Mouse (Mus musculus): ENCODE data around the gene Cyth4. TPM values are rescaled to one million over a fixed set of nuclear protein-coding genes. Genes with fewer than 3 reads are reported as not detected.

Gene Cyth4
- polyA plus RNA-seq, 1 experiment from 2014 or later = 6.6 TPM

- no peaks in the 10 kb centered on the region for H3K27me3 ChIP-seq (replicated peaks)
- H3K4me2 ChIP-seq (replicated peaks) = no peak overlapping the region
- H3K4me3 ChIP-seq = no peak overlapping the region
- 61% methylated on average over 2 of the region's 2 CpGs for WGBS
- H3K9me3 ChIP-seq = no peaks in the 10 kb centered on the region
- no peak overlapping the region for H3K9ac ChIP-seq
- H3K36me3 ChIP-seq = no peaks in the 10 kb centered on the region
- peak; percentile 45; the same call in 1 of the 2 replicates for ATAC-seq (ENCODE audit: low FRiP score, low read depth)
- H3K4me1 ChIP-seq = peaks cover 41% of the 10 kb centered on the region
- no peak overlapping the region for H3K27ac ChIP-seq
These were observed 35.5 kb downstream of the Cyth4 start for GRCm38 (mm10) chr15:78632387-78632786.

- Histone ChIP-seq H3K4me1 (peaks cover 41% of the 10 kb centered on the region), H3K4me3 (no peak overlapping the region), H3K4me2 (replicated peaks) (no peak overlapping the region), H3K27ac (no peak overlapping the region), H3K27me3 (replicated peaks) (no peaks in the 10 kb centered on the region), H3K9ac (no peak overlapping the region), H3K9me3 (no peaks in the 10 kb centered on the region), H3K36me3 (no peaks in the 10 kb centered on the region)
- no peak for ATAC-seq (ENCODE audit: low FRiP score, low read depth)
- WGBS = 38% methylated on average over 5 of the region's 5 CpGs
These were observed 36.6 kb downstream of the Cyth4 start for GRCm38 (mm10) chr15:78633413-78633812.

- Histone ChIP-seq H3K27ac (no peak overlapping the region; the same call in 1 of the 2 replicates), H3K27me3 (replicated peaks) (no peaks in the 10 kb centered on the region), H3K36me3 (no peaks in the 10 kb centered on the region), H3K4me3 (no peak overlapping the region), H3K4me2 (replicated peaks) (no peak overlapping the region), H3K9ac (no peak overlapping the region), H3K9me3 (no peaks in the 10 kb centered on the region), H3K4me1 (peaks cover 41% of the 10 kb centered on the region)
- WGBS = 24% methylated on average over 10 of the region's 10 CpGs
- ATAC-seq (ENCODE audit: low FRiP score, low read depth) = peak; percentile 65
These were observed 37.4 kb downstream of the Cyth4 start for GRCm38 (mm10) chr15:78634095-78634737.

- no peak for ATAC-seq (ENCODE audit: low FRiP score, low read depth)
- no peaks in the 10 kb centered on the region for H3K36me3 ChIP-seq
- H3K27ac ChIP-seq = no peak overlapping the region
- H3K4me3 ChIP-seq = no peak overlapping the region
- H3K9me3 ChIP-seq = no peaks in the 10 kb centered on the region
- no peaks in the 10 kb centered on the region for H3K27me3 ChIP-seq (replicated peaks)
- no peak overlapping the region for H3K9ac ChIP-seq
- 34% methylated on average over 7 of the region's 7 CpGs for WGBS
- no peak overlapping the region for H3K4me2 ChIP-seq (replicated peaks)
- H3K4me1 ChIP-seq = peaks cover 41% of the 10 kb centered on the region
These were observed 38.4 kb downstream of the Cyth4 start for GRCm38 (mm10) chr15:78635231-78635630.

- no peak overlapping the region for H3K9ac ChIP-seq
- no peak overlapping the region for H3K27ac ChIP-seq
- ATAC-seq (ENCODE audit: low FRiP score, low read depth) = no peak
- no peaks in the 10 kb centered on the region; the same call in 1 of the 2 replicates for H3K27me3 ChIP-seq (replicated peaks)
- H3K4me2 ChIP-seq (replicated peaks) = no peak overlapping the region
- H3K36me3 ChIP-seq = no peaks in the 10 kb centered on the region
- WGBS = 31% methylated on average over 6 of the region's 6 CpGs
- 0 out of 2 replicates have a peak, but pooled peaks cover 9% of the 10 kb centered on the region for H3K4me1 ChIP-seq
- no peaks in the 10 kb centered on the region for H3K9me3 ChIP-seq
- no peak overlapping the region for H3K4me3 ChIP-seq
These were observed 46.8 kb downstream of the Cyth4 start for GRCm38 (mm10) chr15:78643633-78644032.

- no peak overlapping the region for H3K4me3 ChIP-seq
- H3K9ac ChIP-seq = no peak overlapping the region
- H3K27ac ChIP-seq = no peak overlapping the region
- WGBS = 59% methylated on average over 8 of the region's 8 CpGs
- 0 out of 2 replicates have a peak, but pooled peaks cover 9% of the 10 kb centered on the region for H3K4me1 ChIP-seq
- H3K4me2 ChIP-seq (replicated peaks) = no peak overlapping the region
- ATAC-seq (ENCODE audit: low FRiP score, low read depth) = no peak
- H3K9me3 ChIP-seq = no peaks in the 10 kb centered on the region
- no peaks in the 10 kb centered on the region; the same call in 1 of the 2 replicates for H3K27me3 ChIP-seq (replicated peaks)
- no peaks in the 10 kb centered on the region for H3K36me3 ChIP-seq
These were observed 47.8 kb downstream of the Cyth4 start for GRCm38 (mm10) chr15:78644606-78645005.

- Histone ChIP-seq H3K4me3 (no peak overlapping the region), H3K27ac (no peak overlapping the region), H3K4me1 (0 out of 2 replicates have a peak, but pooled peaks cover 5% of the 10 kb centered on the region), H3K36me3 (no peaks in the 10 kb centered on the region), H3K4me2 (replicated peaks) (no peak overlapping the region), H3K9ac (no peak overlapping the region), H3K27me3 (replicated peaks) (no peaks in the 10 kb centered on the region; the same call in 1 of the 2 replicates), H3K9me3 (no peaks in the 10 kb centered on the region)
- 76% methylated on average over 4 of the region's 4 CpGs for WGBS
- ATAC-seq (ENCODE audit: low FRiP score, low read depth) = no peak
These were observed 50.9 kb downstream of the Cyth4 start for GRCm38 (mm10) chr15:78647746-78648145.

- H3K4me1 ChIP-seq = no peaks in the 10 kb centered on the region
- no peak overlapping the region for H3K27ac ChIP-seq
- WGBS = 40% methylated on average over 4 of the region's 4 CpGs
- H3K4me2 ChIP-seq (replicated peaks) = no peak overlapping the region
- H3K9ac ChIP-seq = no peak overlapping the region
- H3K36me3 ChIP-seq = no peaks in the 10 kb centered on the region
- no peaks in the 10 kb centered on the region for H3K9me3 ChIP-seq
- ATAC-seq (ENCODE audit: low FRiP score, low read depth) = no peak
- no peak overlapping the region for H3K4me3 ChIP-seq
- no peaks in the 10 kb centered on the region for H3K27me3 ChIP-seq (replicated peaks)
These were observed 54.3 kb downstream of the Cyth4 start for GRCm38 (mm10) chr15:78651169-78651568.

GRCm38 (mm10) chr15:78664268-78664667 is 67.4 kb downstream of the Cyth4 start:
- ATAC-seq (ENCODE audit: low FRiP score, low read depth) = no peak
- WGBS = 83% methylated on average over 5 of the region's 5 CpGs
- H3K4me1 ChIP-seq = no peaks in the 10 kb centered on the region; the same call in 1 of the 2 replicates
- no peaks in the 10 kb centered on the region for H3K9me3 ChIP-seq
- H3K9ac ChIP-seq = no peak overlapping the region
- H3K4me2 ChIP-seq (replicated peaks) = no peak overlapping the region
- no peaks in the 10 kb centered on the region for H3K27me3 ChIP-seq (replicated peaks)
- H3K36me3 ChIP-seq = no peaks in the 10 kb centered on the region
- H3K4me3 ChIP-seq = no peak overlapping the region
- no peak overlapping the region for H3K27ac ChIP-seq

- no peak overlapping the region for H3K4me3 ChIP-seq
- 75% methylated on average over 10 of the region's 10 CpGs for WGBS
- H3K36me3 ChIP-seq = no peaks in the 10 kb centered on the region
- no peaks in the 10 kb centered on the region for H3K9me3 ChIP-seq
- H3K27me3 ChIP-seq (replicated peaks) = peaks cover 39% of the 10 kb centered on the region
- no peak for ATAC-seq (ENCODE audit: low FRiP score, low read depth)
- H3K9ac ChIP-seq = no peak overlapping the region
- H3K27ac ChIP-seq = no peak overlapping the region
- peaks cover 18% of the 10 kb centered on the region for H3K4me1 ChIP-seq
- no peak overlapping the region for H3K4me2 ChIP-seq (replicated peaks)
These were observed 72.5 kb downstream of the Cyth4 start for GRCm38 (mm10) chr15:78669221-78669871.

- Histone ChIP-seq H3K27me3 (replicated peaks) (peaks cover 42% of the 10 kb centered on the region), H3K4me2 (replicated peaks) (no peak overlapping the region), H3K9ac (no peak overlapping the region), H3K4me3 (no peak overlapping the region), H3K9me3 (no peaks in the 10 kb centered on the region), H3K36me3 (no peaks in the 10 kb centered on the region), H3K27ac (no peak overlapping the region), H3K4me1 (peaks cover 18% of the 10 kb centered on the region)
- WGBS = 20% methylated on average over 5 of the region's 5 CpGs
- ATAC-seq (ENCODE audit: low FRiP score, low read depth) = no peak
These were observed 73.5 kb downstream of the Cyth4 start for GRCm38 (mm10) chr15:78670341-78670740.
